Mouse (Mus musculus): ENCODE results near the gene Myo1e.

Myo1e gene

GRCm38 (mm10) chr9:70359402-70360131 is 152.4 kb downstream of the Myo1e start:
- DNase-seq (ENCODE audit: low spot score in 2 of 2), result no peak

- DNase-seq (ENCODE audit: low spot score in 2 of 2), result no peak
Measured at GRCm38 (mm10) chr9:70364741-70365140, 157.6 kb downstream of the Myo1e start.

GRCm38 (mm10) chr9:70365915-70366314 is 158.8 kb downstream of the Myo1e start:
- DNase-seq (ENCODE audit: low spot score in 2 of 2), result no peak

GRCm38 (mm10) chr9:70366898-70367297 is 159.7 kb downstream of the Myo1e start:
- no peak for DNase-seq (ENCODE audit: low spot score in 2 of 2)

- DNase-seq (ENCODE audit: low spot score in 2 of 2), result no peak
Measured at GRCm38 (mm10) chr9:70371638-70372037, 164.5 kb downstream of the Myo1e start.

- no peak for DNase-seq (ENCODE audit: low spot score in 2 of 2)
Measured at GRCm38 (mm10) chr9:70379502-70380467, 172.6 kb downstream of the Myo1e start.

- DNase-seq (ENCODE audit: low spot score in 2 of 2), result no peak
Measured at GRCm38 (mm10) chr9:70382091-70382490, 174.9 kb downstream of the Myo1e start.

GRCm38 (mm10) chr9:70383750-70384149 is 176.6 kb downstream of the Myo1e start:
- no peak for DNase-seq (ENCODE audit: low spot score in 2 of 2)

GRCm38 (mm10) chr9:70384494-70384893 is 177.3 kb downstream of the Myo1e start:
- no peak for DNase-seq (ENCODE audit: low spot score in 2 of 2)

GRCm38 (mm10) chr9:70384958-70385728 is 178.0 kb downstream of the Myo1e start:
- DNase-seq (ENCODE audit: low spot score in 2 of 2), result no peak

GRCm38 (mm10) chr9:70387410-70388119 is 180.4 kb downstream of the Myo1e start:
- no peak for DNase-seq (ENCODE audit: low spot score in 2 of 2)

GRCm38 (mm10) chr9:70389548-70389947 is 182.4 kb downstream of the Myo1e start:
- no peak for DNase-seq (ENCODE audit: low spot score in 2 of 2)

- no peak for DNase-seq (ENCODE audit: low spot score in 2 of 2)
Measured at GRCm38 (mm10) chr9:70391042-70391441, 183.9 kb downstream of the Myo1e start.

- DNase-seq (ENCODE audit: low spot score in 2 of 2), result no peak
Measured at GRCm38 (mm10) chr9:70391660-70392562, 184.8 kb downstream of the Myo1e start.

GRCm38 (mm10) chr9:70392563-70392907 is 185.4 kb downstream of the Myo1e start:
- peak in 1 of 2 experiments; percentile 15 for DNase-seq (ENCODE audit: low spot score in 2 of 2)

GRCm38 (mm10) chr9:70395617-70396016 is 188.5 kb downstream of the Myo1e start:
- peak in 1 of 2 experiments; percentile 42 for DNase-seq (ENCODE audit: low spot score in 2 of 2)

GRCm38 (mm10) chr9:70396083-70396482 is 188.9 kb downstream of the Myo1e start:
- DNase-seq (ENCODE audit: low spot score in 2 of 2), result no peak

- DNase-seq (ENCODE audit: low spot score in 2 of 2), result no peak
Measured at GRCm38 (mm10) chr9:70401937-70402539, 194.9 kb downstream of the Myo1e start.

- no peak for DNase-seq (ENCODE audit: low spot score in 2 of 2)
Measured at GRCm38 (mm10) chr9:70406596-70406995, 199.4 kb downstream of the Myo1e start.

- peak in 1 of 2 experiments; percentile 35 for DNase-seq (ENCODE audit: low spot score in 2 of 2)
Measured at GRCm38 (mm10) chr9:70408791-70409190, 201.6 kb downstream of the Myo1e start.
